8 mouse cellular contexts compared by ENCODE assay signal in the genomic region with DNA sequence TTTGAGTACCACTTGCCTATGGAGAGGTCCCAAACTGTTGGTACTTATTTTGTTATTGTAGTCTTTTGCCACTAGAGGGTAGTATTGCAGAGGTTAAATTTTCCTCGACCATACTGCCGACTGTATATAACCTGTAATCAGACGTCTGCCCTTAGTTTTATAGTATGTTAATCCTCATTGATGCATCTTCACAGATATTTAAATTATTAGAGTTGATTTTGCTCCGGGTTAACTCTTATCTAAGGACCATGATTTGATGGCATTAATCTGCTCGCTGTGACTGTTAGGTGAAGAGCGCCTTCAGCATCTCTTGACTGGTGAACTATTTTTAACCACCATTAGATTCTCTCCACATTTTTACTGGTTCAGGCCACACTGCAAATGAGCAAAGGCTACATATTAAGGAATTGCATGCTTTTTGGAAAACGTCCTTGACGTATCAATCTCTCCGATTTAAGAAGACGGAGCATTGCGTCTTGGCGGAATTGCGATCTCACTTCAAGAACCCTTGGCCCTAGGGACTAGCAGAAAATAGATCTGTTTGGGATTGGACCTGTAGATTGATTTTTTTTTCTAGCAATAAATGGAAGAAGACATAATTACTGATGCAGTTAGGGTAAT. TPM values are rescaled to one million over a fixed set of nuclear protein-coding genes. Genes with fewer than 3 reads are reported as not detected.
DNase-seq lines count a peak whose midpoint lies in the region; ATAC-seq lines count a peak whose summit lies in the region.

No protein-coding gene starts in this region.

- ATAC-seq in kidney, embryonic 16.5 days (ENCODE audit: low FRiP score, low TSS enrichment), result no peak
- no peak for ATAC-seq in forebrain, embryonic 16.5 days
- no peak for ATAC-seq in limb, embryonic 11.5 days (ENCODE audit: insufficient number of reproducible peaks, low FRiP score, low TSS enrichment, low read depth)

- peaks cover 32% of the 10 kb centered on the region for H3K4me1 ChIP-seq in kidney, embryonic 16.5 days (ENCODE audit: insufficient read depth, low read length)
- H3K4me1 ChIP-seq in forebrain, embryonic 16.5 days (replicated peaks; ENCODE audit: control insufficient read depth, insufficient read depth, low read length), result peaks cover 28% of the 10 kb centered on the region
- peaks cover 7% of the 10 kb centered on the region; the same call in 1 of the 2 replicates for H3K4me1 ChIP-seq in limb, embryonic 11.5 days (ENCODE audit: control insufficient read depth, insufficient read depth, low read length)

- no peak for DNase-seq in kidney, postnatal 14 days
- DNase-seq in c-Kit-negative CD71-positive TER-119-positive erythroid progenitor cells, embryonic 14.5 days (ENCODE audit: low read depth, low spot score), result peak; percentile 76
- DNase-seq in limb, embryonic 11.5 days (ENCODE audit: low spot score), result no peak
- peak; percentile 17 to 23 for DNase-seq in natural killer cell, adult 2 months (ENCODE audit: low spot score in 2 of 2)
- DNase-seq in right cerebral cortex, adult 2 months (ENCODE audit: low spot score in 2 of 2), result no peak
- no peak for DNase-seq in urinary bladder, postnatal 36 days (ENCODE audit: low spot score in 2 of 2)

- H3K4me2 ChIP-seq in kidney, embryonic 16.5 days (replicated peaks; ENCODE audit: low read depth, low read length), result peak overlapping the region; percentile 72
- H3K4me2 ChIP-seq in forebrain, embryonic 16.5 days (ENCODE audit: low read length), result peak overlapping the region; percentile 89
- peak overlapping the region; percentile 96 for H3K4me2 ChIP-seq in limb, embryonic 11.5 days (ENCODE audit: low read depth, severe bottlenecking)

- H3K36me3 ChIP-seq in kidney, embryonic 16.5 days (ENCODE audit: insufficient read depth, low read length), result peaks cover 17% of the 10 kb centered on the region
- no peaks in the 10 kb centered on the region for H3K36me3 ChIP-seq in forebrain, embryonic 16.5 days (ENCODE audit: control insufficient read depth, insufficient read depth)
- peaks cover 10% of the 10 kb centered on the region for H3K36me3 ChIP-seq in limb, embryonic 11.5 days (ENCODE audit: control insufficient read depth, insufficient read depth, low read length)

- H3K4me3 ChIP-seq in kidney, embryonic 16.5 days (ENCODE audit: low read length), result peak overlapping the region; percentile 78
- H3K4me3 ChIP-seq in forebrain, embryonic 16.5 days (replicated peaks; ENCODE audit: low read length), result peak overlapping the region; percentile 69
- peak overlapping the region; percentile 65; the same call in 1 of the 2 replicates for H3K4me3 ChIP-seq in limb, embryonic 11.5 days (ENCODE audit: low read depth, low read length)

- 7% methylated on average over 13 of the region's 13 CpGs for WGBS in kidney, embryonic 16.5 days
- WGBS in forebrain, embryonic 16.5 days, result 6% methylated on average over 13 of the region's 13 CpGs
- 14% methylated on average over 13 of the region's 13 CpGs for WGBS in limb, embryonic 11.5 days

- no peaks in the 10 kb centered on the region for H3K27me3 ChIP-seq in kidney, embryonic 16.5 days (ENCODE audit: insufficient read depth, low read length)
- no peaks in the 10 kb centered on the region for H3K27me3 ChIP-seq in forebrain, embryonic 16.5 days (replicated peaks; ENCODE audit: control insufficient read depth, insufficient read depth, low read length)
- H3K27me3 ChIP-seq in limb, embryonic 11.5 days (ENCODE audit: control insufficient read depth, insufficient read depth, low read length), result no peaks in the 10 kb centered on the region

- no peaks in the 10 kb centered on the region for H3K9me3 ChIP-seq in kidney, embryonic 16.5 days (ENCODE audit: low read length)
- H3K9me3 ChIP-seq in forebrain, embryonic 16.5 days (ENCODE audit: control insufficient read depth, low read length), result no peaks in the 10 kb centered on the region
- no peaks in the 10 kb centered on the region for H3K9me3 ChIP-seq in limb, embryonic 11.5 days (ENCODE audit: control insufficient read depth, low read length)

- H3K9ac ChIP-seq in kidney, embryonic 16.5 days (replicated peaks; ENCODE audit: low read length), result peak overlapping the region; percentile 98
- H3K9ac ChIP-seq in forebrain, embryonic 16.5 days (replicated peaks; ENCODE audit: low read depth, low read length), result peak overlapping the region; percentile 92
- H3K9ac ChIP-seq in limb, embryonic 11.5 days (ENCODE audit: low read length), result 0 out of 2 replicates have a peak overlapping the region, but pooled peaks have one; percentile 13

- peak overlapping the region; percentile 100 for H3K27ac ChIP-seq in kidney, embryonic 16.5 days (ENCODE audit: low read length)
- peak overlapping the region; percentile 99 for H3K27ac ChIP-seq in forebrain, embryonic 16.5 days (ENCODE audit: low read length)
- no peak overlapping the region for H3K27ac ChIP-seq in limb, embryonic 11.5 days (replicated peaks; ENCODE audit: low read depth, low read length)

RNA-seq across cellular contexts. Expression of gene Serp2, which starts 53.3 kb away (rescaled TPM):
- 10.0 and 12.2 TPM in 2 replicates for polyA plus RNA-seq in kidney, embryonic 16.5 days (2015; fragmentation: Nextera tagmentation; extraction: Ambion mirVana)
- 124 and 163 TPM in 2 replicates for polyA plus RNA-seq in forebrain, embryonic 16.5 days (2015; fragmentation: Nextera tagmentation; extraction: Ambion mirVana)
- 18.7 and 19.4 TPM in 2 replicates for polyA plus RNA-seq in limb, embryonic 11.5 days (2014; fragmentation: Nextera tagmentation; extraction: Ambion mirVana)

Comparison
In these comparisons a context has a peak if more than half of its experiments do, and no peak if none do; other contexts are left out.
1. H3K9ac ChIP-seq: peak in every context shown above with its lines; median percentile 98 in kidney, embryonic 16.5 days; 92 in forebrain, embryonic 16.5 days; 13 in limb, embryonic 11.5 days.
2. DNase-seq: peak in c-Kit-negative CD71-positive TER-119-positive erythroid progenitor cells, embryonic 14.5 days (single experiment) and natural killer cell, adult 2 months (2 of 2); none in kidney, postnatal 14 days (single experiment), limb, embryonic 11.5 days (single experiment), right cerebral cortex, adult 2 months (0 of 2) and urinary bladder, postnatal 36 days (0 of 2).
3. Peak in every context shown above with its lines, with median percentiles within 50 percentile points of each other: H3K4me2 ChIP-seq and H3K4me3 ChIP-seq.